Mouse (Mus musculus) urinary bladder, postnatal 0 days (tissue): Measurements from ENCODE around the gene Btbd35f5. TPM values are rescaled to one million over a fixed set of nuclear protein-coding genes. Genes with fewer than 3 reads are reported as not detected.

Experiments
- polyA plus RNA-seq: library from polyadenylated mRNA; unstranded; fragments of >200 nt; fragmentation: Nextera tagmentation; extraction: Ambion mirVana; gene quantifications from 2 replicates; pipeline ENCODE4 v1.2.1, GENCODE M21; 2015

Gene Btbd35f5
- polyA plus RNA-seq: not detected in 2 replicates

GRCm38 (mm10) chrX:32973597-32973996 is at the start of gene Btbd35f5:
Gene Btbd35f5 (plus strand): TSS chrX:32973897.

GRCm38 (mm10) chrX:32941468-32941867 is 32.2 kb upstream of the Btbd35f5 start, which contains the start of gene Gm21789:
Gene Gm21789 (plus strand): TSS chrX:32941768.

Other genes starting within 250 kb of the Btbd35f5 start
- not detected in 2 replicates for gene Btbd35f21, start 247.8 kb upstream of the Btbd35f5 start, polyA plus RNA-seq
- gene Btbd35f30, start 79.3 kb upstream of the Btbd35f5 start, polyA plus RNA-seq: not detected in 2 replicates
- not detected in 2 replicates for gene Gm21789, start 32.1 kb upstream of the Btbd35f5 start, polyA plus RNA-seq